Mouse (Mus musculus) MEL (cell line): Measurements from ENCODE around the gene Mettl26. TPM values are rescaled to one million over a fixed set of nuclear protein-coding genes. Genes with fewer than 3 reads are reported as not detected.

ENCODE experiments used
- DNase-seq: peaks from one replicate; pipeline ENCODE4 v3.0.0; 2011; ENCODE audit warnings: low read depth, low spot score
- H3K27ac ChIP-seq: 2 replicates; pipeline ENCODE4 v1.5.1; 2012; ENCODE audit warnings: low read depth, mild to moderate bottlenecking, control low read depth, low read length, moderate library complexity; ENCODE audit not compliant: control insufficient read depth
- H3K27me3 ChIP-seq, 2 experiments: fragments of 150-350 bp in 1 of 2; sonication (generic) in 1 of 2; 2 replicates each; pipeline ENCODE4 v1.6.1; 2012; ENCODE audit warnings: low read length in 2 of 2, mild to moderate bottlenecking in 2 of 2, improper control_type of control experiment in 1 of 2, moderate library complexity in 1 of 2; ENCODE audit not compliant: insufficient read depth in 2 of 2, control insufficient read depth in 1 of 2
- H3K36me3 ChIP-seq, 2 experiments: 2 replicates each; pipeline ENCODE4 v1.6.1; 2012 to 2014; ENCODE audit warnings: low read length in 2 of 2, improper control_type of control experiment in 1 of 2, inconsistent platforms in 1 of 2, mild to moderate bottlenecking in 1 of 2; ENCODE audit not compliant: insufficient read depth in 2 of 2, control insufficient read depth in 1 of 2
- H3K4me1 ChIP-seq, 2 experiments: fragments of 150-350 bp in 1 of 2; sonication (generic) in 1 of 2; 2 replicates each; pipeline ENCODE4 v1.6.1; 2012; ENCODE audit warnings: low read length in 2 of 2, improper control_type of control experiment in 1 of 2, mild to moderate bottlenecking in 1 of 2; ENCODE audit not compliant: insufficient read depth in 2 of 2, control insufficient read depth in 1 of 2
- H3K4me3 ChIP-seq, 2 experiments: fragments of 150-350 bp in 1 of 2; sonication (generic) in 1 of 2; 2 replicates each; pipeline ENCODE4 v1.5.1; 2012; ENCODE audit warnings: low read depth in 2 of 2, low read length in 2 of 2, mild to moderate bottlenecking in 2 of 2, moderate library complexity in 2 of 2, control low read depth in 1 of 2, improper control_type of control experiment in 1 of 2; ENCODE audit not compliant: control insufficient read depth in 1 of 2, insufficient read depth in 1 of 2
- H3K79me2 ChIP-seq: 2 replicates; pipeline ENCODE4 v1.6.1; 2012; ENCODE audit warnings: mild to moderate bottlenecking, low read length, moderate library complexity; ENCODE audit not compliant: control insufficient read depth, poor library complexity, insufficient read depth
- H3K9ac ChIP-seq: 2 replicates; pipeline ENCODE4 v1.6.1; 2012; ENCODE audit warnings: low read depth, mild to moderate bottlenecking, control low read depth, low read length, moderate library complexity; ENCODE audit not compliant: control insufficient read depth, poor library complexity, severe bottlenecking
- H3K9me3 ChIP-seq: fragments of 150-350 bp; sonication (generic); replicated peaks from 2 replicates; pipeline ENCODE4 v1.6.1; 2012; ENCODE audit warnings: mild to moderate bottlenecking, low read length, improper control_type of control experiment, moderate library complexity; ENCODE audit not compliant: insufficient read depth
- CTCF ChIP-seq, 3 experiments: IDR thresholded peaks in 2 of 3; conservative IDR thresholded peaks in 1 of 3; 2 replicates each; pipeline ENCODE4 v1.5.1; 2011 to 2012; ENCODE audit warnings: low read length in 3 of 3, low read depth in 2 of 3, mild to moderate bottlenecking in 2 of 3, improper control_type of control experiment in 1 of 3, inconsistent platforms in 1 of 3, mixed read lengths in 1 of 3, moderate library complexity in 1 of 3; ENCODE audit not compliant: control insufficient read depth in 1 of 3, insufficient read depth in 1 of 3, poor library complexity in 1 of 3, severe bottlenecking in 1 of 3
- ELF1 ChIP-seq: IDR thresholded peaks from 2 replicates; pipeline ENCODE4 v1.6.1; 2014; ENCODE audit warnings: low read depth, mild to moderate bottlenecking, inconsistent platforms, low read length, improper control_type of control experiment, moderate library complexity
- GATA1 ChIP-seq: IDR thresholded peaks from 2 replicates; pipeline ENCODE4 v1.6.1; 2011; ENCODE audit warnings: low read depth, low read length, improper control_type of control experiment
- HCFC1 ChIP-seq: IDR thresholded peaks from 2 replicates; pipeline ENCODE4 v1.6.1; 2012; ENCODE audit warnings: low read depth, mild to moderate bottlenecking, inconsistent platforms, low read length, improper control_type of control experiment, moderate library complexity
- KAT2A ChIP-seq: conservative IDR thresholded peaks from 2 replicates; pipeline ENCODE4 v1.6.1; 2012; ENCODE audit warnings: low read depth, low read length, improper control_type of control experiment, inconsistent platforms
- MAFK ChIP-seq: IDR thresholded peaks from 2 replicates; pipeline ENCODE4 v1.6.1; 2011; ENCODE audit warnings: low read depth, mild to moderate bottlenecking, low read length, improper control_type of control experiment, borderline replicate concordance
- MYB ChIP-seq: IDR thresholded peaks from 2 replicates; pipeline ENCODE4 v1.6.1; 2011; ENCODE audit warnings: mild to moderate bottlenecking, low read depth, low read length, improper control_type of control experiment
- POLR2A ChIP-seq, 2 experiments: IDR thresholded peaks; 2 replicates each; pipeline ENCODE4 v1.6.1; 2011 to 2012; ENCODE audit warnings: low read length in 2 of 2, mild to moderate bottlenecking in 2 of 2, control low read depth in 1 of 2, improper control_type of control experiment in 1 of 2, low read depth in 1 of 2, moderate library complexity in 1 of 2; ENCODE audit not compliant: control insufficient read depth in 1 of 2, insufficient read depth in 1 of 2, poor library complexity in 1 of 2
- SMC3 ChIP-seq: IDR thresholded peaks from 2 replicates; pipeline ENCODE4 v1.6.1; 2011; ENCODE audit warnings: low read depth, low read length, improper control_type of control experiment
- TAL1 ChIP-seq: IDR thresholded peaks from 2 replicates; pipeline ENCODE4 v1.6.1; 2012; ENCODE audit warnings: mild to moderate bottlenecking, inconsistent platforms, low read length, moderate library complexity, mixed read lengths
- UBTF ChIP-seq: IDR thresholded peaks from 2 replicates; pipeline ENCODE4 v1.6.1; 2012; ENCODE audit warnings: low read depth, mild to moderate bottlenecking, inconsistent platforms, low read length, improper control_type of control experiment, moderate library complexity, borderline replicate concordance; ENCODE audit not compliant: insufficient read depth
- USF2 ChIP-seq, 2 experiments: IDR thresholded peaks; 2 replicates each; pipeline ENCODE4 v1.6.1; 2011 to 2012; ENCODE audit warnings: improper control_type of control experiment in 2 of 2, low read length in 2 of 2, borderline replicate concordance in 1 of 2, inconsistent platforms in 1 of 2, low read depth in 1 of 2, mild to moderate bottlenecking in 1 of 2; ENCODE audit not compliant: insufficient read depth in 1 of 2
- polyA plus RNA-seq, 2 experiments: library from polyadenylated mRNA; stranded (reverse) in 1 of 2; unstranded in 1 of 2; fragments of >175 nt in 1 of 2; fragments of >200 nt in 1 of 2; gene quantifications; 2 replicates each; pipeline versions ENCODE4 v1.2.1 to v1.2.4; 2012; ENCODE audit warnings: low replicate concordance in 2 of 2, low read depth in 1 of 2; ENCODE audit not compliant: insufficient read length in 2 of 2, insufficient read depth in 1 of 2, missing spikeins in 1 of 2
- total RNA-seq: library from RNA; depleted of rRNA; stranded (reverse); fragments of 300-350 nt; gene quantifications from 2 replicates; pipeline ENCODE4 v1.2.3, GENCODE M21; 2012

Gene Mettl26
- total and polyA plus RNA-seq, 3 experiments: 31.7 to 50.6 TPM; not detected in 1

DNA sequence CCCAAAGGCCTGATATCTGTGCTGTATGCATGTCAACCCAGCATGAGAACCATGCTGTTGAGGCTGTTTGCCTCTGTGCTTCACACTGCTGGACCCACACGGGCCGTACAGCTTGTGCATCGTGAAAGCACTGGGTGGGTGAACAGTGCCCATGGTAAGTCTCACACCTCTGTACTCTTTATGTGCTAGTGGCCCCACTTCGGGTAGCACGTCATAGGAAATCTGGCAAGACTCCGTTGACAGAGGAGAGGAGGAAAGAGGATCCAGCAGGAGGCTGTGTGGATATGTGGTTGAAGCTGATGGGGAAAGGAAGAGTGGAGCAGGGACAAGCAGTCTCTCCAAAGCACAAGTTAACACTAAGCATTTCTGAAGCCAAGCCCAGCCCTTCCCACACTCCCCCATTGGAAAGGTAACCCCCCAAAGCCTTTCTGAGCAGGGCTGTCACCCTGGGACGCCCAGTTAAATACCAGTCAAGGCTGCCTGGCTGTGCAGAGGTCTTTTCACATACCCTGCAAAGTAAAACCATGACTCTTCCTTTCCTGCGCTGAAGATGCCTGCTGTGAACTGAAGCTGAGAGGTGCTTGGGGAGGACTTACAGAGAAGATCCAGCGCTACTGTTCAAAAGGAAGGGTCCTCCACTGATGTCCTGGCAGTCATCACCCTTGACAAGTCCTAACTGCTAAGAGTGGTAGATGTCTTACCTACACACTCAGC is 43.3 kb downstream of the Mettl26 start:
- peak overlapping the region; percentile 70 for H3K9ac ChIP-seq
- H3K79me2 ChIP-seq: peaks cover 25% of the 10 kb centered on the region
- TF ChIP-seq KAT2A: no peak
- no peak for TF ChIP-seq UBTF
- no peak for TF ChIP-seq HCFC1
- TF ChIP-seq USF2 (IDR thresholded peaks at IDR 0.05; ENCODE audit: borderline replicate concordance in 1 of 2, insufficient read depth in 1 of 2, low read depth in 1 of 2, low read length in 2 of 2): no peak
- no peak for TF ChIP-seq MAFK
- TF ChIP-seq TAL1: no peak
- TF ChIP-seq GATA1: no peak
- no peak for TF ChIP-seq ELF1
- no peak for TF ChIP-seq MYB
- no peak for TF ChIP-seq CTCF (IDR thresholded peaks at IDR 0.05 in 2 of 3, conservative IDR thresholded peaks at IDR 0.05 in 1 of 3; ENCODE audit: control insufficient read depth in 1 of 3, insufficient read depth in 1 of 3, low read depth in 2 of 3, low read length in 3 of 3, poor library complexity in 1 of 3, severe bottlenecking in 1 of 3)
- TF ChIP-seq SMC3: no peak
- H3K27me3 ChIP-seq: no peaks in the 10 kb centered on the region
- H3K27ac ChIP-seq: no peak overlapping the region
- DNase-seq: no peak
- peak overlapping the region; percentile 74 to 98 for H3K4me3 ChIP-seq
- no peaks in the 10 kb centered on the region for H3K9me3 ChIP-seq
- H3K4me1 ChIP-seq: peaks cover 4 to 40% of the 10 kb centered on the region in 2 experiments
- H3K36me3 ChIP-seq: peaks cover 0 to 31% of the 10 kb centered on the region in 2 experiments; a peak in 2 of 4 replicates

- Histone ChIP-seq H3K4me3 (peak within 1 kb of the TSS; percentile 86 to 98), H3K9ac (peak within 1 kb of the TSS; percentile 81), H3K27me3 (no peaks in the 10 kb centered on the region), H3K79me2 (peaks cover 25% of the 10 kb centered on the region), H3K36me3 (peaks cover 0 to 20% of the 10 kb centered on the region in 2 experiments; a peak in 2 of 4 replicates), H3K27ac (peak within 1 kb of the TSS; percentile 93), H3K9me3 (no peaks in the 10 kb centered on the region), H3K4me1 (peaks cover 2 to 29% of the 10 kb centered on the region in 2 experiments; a peak in 3 of 4 replicates)
- TF ChIP-seq POLR2A (IDR thresholded peaks at IDR 0.05; ENCODE audit: control insufficient read depth in 1 of 2, insufficient read depth in 1 of 2, low read depth in 1 of 2, low read length in 2 of 2, poor library complexity in 1 of 2): peak in 1 of 2 experiments; percentile 27; a peak in 1 of 4 replicates
- no peak for TF ChIP-seq HCFC1
- peak; percentile 70 for DNase-seq
These were observed 44.4 kb downstream of the Mettl26 start, which contains the start of gene Rab40c for GRCm38 (mm10) chr17:25919144-25919785. Gene Rab40c (minus strand): TSS chr17:25919727.
